Mouse (Mus musculus): ENCODE measurements around the gene Sqstm1. TPM values are rescaled to one million over a fixed set of nuclear protein-coding genes. Genes with fewer than 3 reads are reported as not detected.

The Sqstm1 gene
- 197 and 213 TPM in 2 replicates for polyA plus RNA-seq (2015; fragmentation: Nextera tagmentation; extraction: Ambion mirVana)

- peak; percentile 59 for ATAC-seq
- H3K4me1 ChIP-seq (replicated peaks; ENCODE audit: control insufficient read depth, insufficient read depth, low read length) = peaks cover 3% of the 10 kb centered on the region; the same call in 1 of the 2 replicates
- H3K27ac ChIP-seq (ENCODE audit: low read depth, low read length) = peak within 1 kb of the TSS; percentile 100
- H3K4me3 ChIP-seq (ENCODE audit: low read depth, low read length) = peak within 1 kb of the TSS; percentile 97
- H3K4me2 ChIP-seq (replicated peaks; ENCODE audit: low read depth) = peak within 1 kb of the TSS; percentile 67
- no peaks in the 10 kb centered on the region for H3K9me3 ChIP-seq (ENCODE audit: control insufficient read depth)
- H3K27me3 ChIP-seq (replicated peaks; ENCODE audit: control insufficient read depth, insufficient read depth, low read length) = no peaks in the 10 kb centered on the region
- 0% methylated on average over 48 of the region's 48 CpGs for WGBS
- H3K9ac ChIP-seq (ENCODE audit: low read depth, low read length) = peak within 1 kb of the TSS; percentile 98
- peaks cover 26% of the 10 kb centered on the region for H3K36me3 ChIP-seq (ENCODE audit: control insufficient read depth, insufficient read depth)
- TF ChIP-seq CTCF (IDR thresholded peaks at IDR 0.05; ENCODE audit: low read depth) = no peak; the same call in 1 of the 2 replicates
These were observed at the start of gene Sqstm1, which contains the start of gene Mgat4b for GRCm38 (mm10) chr11:50210505-50211151. TSS of gene Sqstm1 (minus strand) at chr11:50210827. TSS of gene Mgat4b (plus strand) at chr11:50210890.

GRCm38 (mm10) chr11:50258310-50258709, 47.7 kb upstream of the Sqstm1 start:
- peaks cover 64% of the 10 kb centered on the region for H3K36me3 ChIP-seq (ENCODE audit: control insufficient read depth, insufficient read depth)
- ATAC-seq = no peak
- H3K4me2 ChIP-seq (replicated peaks; ENCODE audit: low read depth) = no peak overlapping the region
- no peak overlapping the region for H3K4me3 ChIP-seq (ENCODE audit: low read depth, low read length)
- 75% methylated on average over 7 of the region's 7 CpGs for WGBS
- H3K9me3 ChIP-seq (ENCODE audit: control insufficient read depth) = no peaks in the 10 kb centered on the region
- no peaks in the 10 kb centered on the region for H3K27me3 ChIP-seq (replicated peaks; ENCODE audit: control insufficient read depth, insufficient read depth, low read length)
- no peak overlapping the region for H3K9ac ChIP-seq (ENCODE audit: low read depth, low read length)
- no peak overlapping the region for H3K27ac ChIP-seq (ENCODE audit: low read depth, low read length)
- H3K4me1 ChIP-seq (replicated peaks; ENCODE audit: control insufficient read depth, insufficient read depth, low read length) = no peaks in the 10 kb centered on the region
- TF ChIP-seq CTCF (IDR thresholded peaks at IDR 0.05; ENCODE audit: low read depth) = no peak

DNA sequence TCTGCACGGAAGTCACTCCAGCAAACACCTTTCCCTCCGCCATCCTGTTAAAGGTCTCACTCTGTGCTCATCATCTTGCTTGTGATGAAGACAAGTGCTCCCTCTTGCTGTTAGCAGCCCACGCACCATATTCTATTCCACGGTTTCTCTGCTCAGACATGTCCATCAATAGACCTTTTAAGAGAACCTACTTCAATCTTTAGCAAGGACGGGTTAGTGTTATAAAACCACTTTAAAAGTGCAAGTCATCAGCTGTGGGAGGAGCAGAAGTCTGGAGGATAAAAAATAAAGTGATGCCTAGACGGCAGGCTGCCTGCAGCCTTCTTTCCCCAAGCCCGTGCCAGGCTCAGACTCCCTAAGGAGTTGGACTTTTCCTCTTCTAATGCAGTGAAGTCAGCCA, 46.0 kb upstream of the Sqstm1 start:
- H3K36me3 ChIP-seq (ENCODE audit: control insufficient read depth, insufficient read depth) = peaks cover 50% of the 10 kb centered on the region
- H3K4me2 ChIP-seq (replicated peaks; ENCODE audit: low read depth) = no peak overlapping the region
- H3K4me3 ChIP-seq (ENCODE audit: low read depth, low read length) = no peak overlapping the region
- no peaks in the 10 kb centered on the region for H3K9me3 ChIP-seq (ENCODE audit: control insufficient read depth)
- 77% methylated on average over 7 of the region's 7 CpGs for WGBS
- no peak overlapping the region for H3K9ac ChIP-seq (ENCODE audit: low read depth, low read length)
- no peak for TF ChIP-seq CTCF (IDR thresholded peaks at IDR 0.05; ENCODE audit: low read depth)
- no peak for ATAC-seq
- no peak overlapping the region for H3K27ac ChIP-seq (ENCODE audit: low read depth, low read length)
- H3K4me1 ChIP-seq (replicated peaks; ENCODE audit: control insufficient read depth, insufficient read depth, low read length) = no peaks in the 10 kb centered on the region
- H3K27me3 ChIP-seq (replicated peaks; ENCODE audit: control insufficient read depth, insufficient read depth, low read length) = no peaks in the 10 kb centered on the region

DNA sequence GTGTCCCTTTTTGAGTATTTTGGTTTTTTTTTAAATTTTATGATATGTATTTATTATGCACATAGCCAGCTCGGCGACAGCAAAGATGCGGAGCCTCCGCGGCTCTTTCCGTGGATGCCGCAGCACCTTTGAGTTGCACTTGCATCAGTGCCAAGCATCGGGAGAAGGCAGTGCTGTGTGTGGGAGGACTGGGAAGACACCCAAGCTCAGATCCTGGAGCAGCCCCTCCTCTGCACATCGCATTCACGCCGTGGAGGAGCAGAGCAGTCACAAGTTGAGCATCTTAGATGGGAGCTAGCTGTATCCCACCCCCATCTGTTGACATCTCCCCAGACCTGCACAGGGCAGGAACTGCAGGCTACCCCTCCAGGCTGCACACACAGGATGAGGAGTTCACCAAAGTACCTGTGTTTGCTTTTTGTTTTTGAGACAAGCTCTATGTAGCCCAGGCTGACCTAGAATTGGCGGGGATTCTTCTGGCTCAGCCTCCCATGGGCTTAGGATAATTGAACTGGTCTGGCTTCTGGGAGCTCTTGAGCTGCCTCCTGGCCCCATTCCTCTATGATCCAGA, 43.5 kb upstream of the Sqstm1 start:
- ATAC-seq = no peak
- Histone ChIP-seq H3K27me3 (replicated peaks; ENCODE audit: control insufficient read depth, insufficient read depth, low read length) (no peaks in the 10 kb centered on the region), H3K9me3 (ENCODE audit: control insufficient read depth) (no peaks in the 10 kb centered on the region), H3K36me3 (ENCODE audit: control insufficient read depth, insufficient read depth) (peaks cover 25% of the 10 kb centered on the region), H3K4me2 (replicated peaks; ENCODE audit: low read depth) (no peak overlapping the region), H3K4me1 (replicated peaks; ENCODE audit: control insufficient read depth, insufficient read depth, low read length) (no peaks in the 10 kb centered on the region), H3K27ac (ENCODE audit: low read depth, low read length) (no peak overlapping the region), H3K4me3 (ENCODE audit: low read depth, low read length) (no peak overlapping the region), H3K9ac (ENCODE audit: low read depth, low read length) (no peak overlapping the region)
- TF ChIP-seq CTCF (IDR thresholded peaks at IDR 0.05; ENCODE audit: low read depth) = no peak
- WGBS = 77% methylated on average over 12 of the region's 12 CpGs

- no peak for ATAC-seq
- 31% methylated on average over 1 of the region's 1 CpGs for WGBS
- TF ChIP-seq CTCF (IDR thresholded peaks at IDR 0.05; ENCODE audit: low read depth) = no peak
- no peaks in the 10 kb centered on the region for H3K9me3 ChIP-seq (ENCODE audit: control insufficient read depth)
- H3K27me3 ChIP-seq (replicated peaks; ENCODE audit: control insufficient read depth, insufficient read depth, low read length) = no peaks in the 10 kb centered on the region
- no peak overlapping the region for H3K4me2 ChIP-seq (replicated peaks; ENCODE audit: low read depth)
- H3K4me3 ChIP-seq (ENCODE audit: low read depth, low read length) = no peak overlapping the region
- H3K9ac ChIP-seq (ENCODE audit: low read depth, low read length) = no peak overlapping the region
- no peak overlapping the region for H3K27ac ChIP-seq (ENCODE audit: low read depth, low read length)
- peaks cover 18% of the 10 kb centered on the region for H3K36me3 ChIP-seq (ENCODE audit: control insufficient read depth, insufficient read depth)
- no peaks in the 10 kb centered on the region for H3K4me1 ChIP-seq (replicated peaks; ENCODE audit: control insufficient read depth, insufficient read depth, low read length)
These were observed 42.8 kb upstream of the Sqstm1 start for GRCm38 (mm10) chr11:50253393-50253792.

DNA sequence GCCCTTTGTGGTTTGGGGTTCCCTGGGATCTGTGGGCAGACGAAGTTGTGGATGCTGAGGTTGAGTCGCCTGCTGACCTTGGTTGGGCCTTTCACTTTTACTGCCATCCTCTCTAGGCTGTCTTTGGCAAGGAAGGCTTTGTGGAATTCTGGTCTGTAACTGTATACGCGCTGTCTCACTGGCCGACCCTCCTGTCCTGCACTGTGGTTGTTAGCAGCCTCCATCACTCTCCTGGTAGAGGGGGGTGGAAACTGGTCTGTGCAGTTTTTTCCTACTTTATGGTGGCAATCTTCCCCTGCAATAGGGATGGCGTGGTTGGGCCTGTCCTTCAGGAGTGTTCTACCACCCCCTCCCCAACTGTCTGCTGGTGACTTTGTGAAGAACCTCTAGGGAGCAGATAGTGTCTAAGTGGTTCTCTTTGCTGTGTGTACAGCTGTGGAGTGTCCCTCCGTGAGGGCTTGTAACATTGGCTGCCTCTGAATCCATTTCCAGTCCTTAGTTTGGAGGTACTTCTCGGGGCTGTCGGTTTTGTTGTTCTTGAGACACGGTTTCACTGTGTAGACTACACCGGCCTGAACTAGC, 42.1 kb upstream of the Sqstm1 start:
- no peak for TF ChIP-seq CTCF (IDR thresholded peaks at IDR 0.05; ENCODE audit: low read depth)
- Histone ChIP-seq H3K9ac (ENCODE audit: low read depth, low read length) (no peak overlapping the region), H3K36me3 (ENCODE audit: control insufficient read depth, insufficient read depth) (peaks cover 12% of the 10 kb centered on the region), H3K27ac (ENCODE audit: low read depth, low read length) (no peak overlapping the region), H3K4me3 (ENCODE audit: low read depth, low read length) (no peak overlapping the region), H3K27me3 (replicated peaks; ENCODE audit: control insufficient read depth, insufficient read depth, low read length) (no peaks in the 10 kb centered on the region), H3K4me1 (replicated peaks; ENCODE audit: control insufficient read depth, insufficient read depth, low read length) (no peaks in the 10 kb centered on the region), H3K4me2 (replicated peaks; ENCODE audit: low read depth) (no peak overlapping the region), H3K9me3 (ENCODE audit: control insufficient read depth) (no peaks in the 10 kb centered on the region)
- WGBS = 47% methylated on average over 11 of the region's 11 CpGs
- ATAC-seq = no peak

Data from intestine, postnatal 0 days (tissue).